Mouse (Mus musculus) ES-Bruce4 (cell line): ENCODE results near the gene Ttc23l.

Experiments
- CTCF ChIP-seq: IDR thresholded peaks from one replicate; pipeline ENCODE4 v1.8.1; 2011; ENCODE audit warnings: low read depth, low read length
- EP300 ChIP-seq: IDR thresholded peaks from 2 replicates; pipeline ENCODE4 v1.6.1; 2011; ENCODE audit warnings: low read depth, low read length; ENCODE audit not compliant: insufficient read depth
- POLR2A ChIP-seq: IDR thresholded peaks from one replicate; pipeline ENCODE4 v1.8.1; 2011; ENCODE audit warnings: low read length; ENCODE audit not compliant: insufficient read depth

- TF ChIP-seq POLR2A = no peak
- no peak for TF ChIP-seq CTCF
- no peak for TF ChIP-seq EP300
These were observed 8.0 kb upstream of the Ttc23l start for GRCm38 (mm10) chr15:10566486-10566885.
